In genomic region chr12:52397718-52398510, GRCm38 (mm10) we compare ENCODE assay signal across 14 mouse cellular contexts.
DNase-seq lines count a peak whose midpoint lies in the region; ATAC-seq lines count a peak whose summit lies in the region.
"Had no signal": no experiment of that assay in that cellular context is flagged by ENCODE, and none has a peak within 500 bp of the region (broad histone marks: within the 10 kb centered on the region; RNA-seq: fewer than 3 reads in every experiment).

No protein-coding gene starts in this region.

- H3K27ac ChIP-seq in heart, embryonic 13.5 days (replicated peaks), result peak overlapping the region; percentile 70
- peak overlapping the region; percentile 59; the same call in 1 of the 2 replicates for H3K27ac ChIP-seq in kidney, embryonic 15.5 days

- H3K27me3 ChIP-seq in heart, embryonic 13.5 days (replicated peaks), result no peaks in the 10 kb centered on the region
- H3K27me3 ChIP-seq in kidney, embryonic 15.5 days, result no peaks in the 10 kb centered on the region

- no peak overlapping the region for H3K4me2 ChIP-seq in heart, embryonic 13.5 days
- no peak overlapping the region for H3K4me2 ChIP-seq in kidney, embryonic 15.5 days

- ATAC-seq in heart, embryonic 13.5 days (ENCODE audit: extremely low read depth, insufficient number of reproducible peaks, low FRiP score, low TSS enrichment), result no peak
- no peak; the same call in 1 of the 2 replicates for ATAC-seq in kidney, embryonic 15.5 days (replicated peaks; ENCODE audit: low FRiP score)

- 63% methylated on average over 2 of the region's 2 CpGs for WGBS in heart, embryonic 13.5 days
- WGBS in kidney, embryonic 15.5 days, result 58% methylated on average over 2 of the region's 2 CpGs

- no peak overlapping the region for H3K9ac ChIP-seq in heart, embryonic 13.5 days
- no peak overlapping the region for H3K9ac ChIP-seq in kidney, embryonic 15.5 days

- no peaks in the 10 kb centered on the region for H3K9me3 ChIP-seq in heart, embryonic 13.5 days
- H3K9me3 ChIP-seq in kidney, embryonic 15.5 days (replicated peaks), result no peaks in the 10 kb centered on the region

- H3K4me3 ChIP-seq in heart, embryonic 13.5 days, result no peak overlapping the region
- no peak overlapping the region for H3K4me3 ChIP-seq in kidney, embryonic 15.5 days (replicated peaks)

- peaks cover 49% of the 10 kb centered on the region for H3K4me1 ChIP-seq in heart, embryonic 13.5 days
- peaks cover 12% of the 10 kb centered on the region for H3K4me1 ChIP-seq in kidney, embryonic 15.5 days

- no peak for DNase-seq in heart, postnatal 25 days (ENCODE audit: low spot score)
- peak; percentile 36 for DNase-seq in ES-CJ7 (ENCODE audit: low read depth, low spot score)
- DNase-seq in brain, adult 2 months (ENCODE audit: low read depth, low spot score), result peak; percentile 64
- no peak for DNase-seq in adrenal gland, adult 8-10 months
- no peak for DNase-seq in lung, postnatal 36 days
- no peak for DNase-seq in cerebellum, adult 8-10 months
- DNase-seq: adrenal gland, adult 2 months; cerebellum, adult 9-10 months; gastrocnemius, postnatal 14 days; left cerebral cortex, postnatal 4 days; thymus, adult 18-20 months had no signal

- intact Hi-C loops in heart, postnatal 25 days (cut with DNase I), result loop anchor here (2.0 to 10.0 kb wide), 4 partner anchors 107 to 477 kb away; no protein-coding TSS in a partner anchor

- no peaks in the 10 kb centered on the region for H3K36me3 ChIP-seq in heart, embryonic 13.5 days
- no peaks in the 10 kb centered on the region for H3K36me3 ChIP-seq in kidney, embryonic 15.5 days
- H3K36me3 ChIP-seq: G1E had no signal

Comparison
In these comparisons a context has a peak if more than half of its experiments do, and no peak if none do; other contexts are left out.
1. DNase-seq: peak in ES-CJ7 (single experiment) and brain, adult 2 months (single experiment); none in heart, postnatal 25 days (single experiment), adrenal gland, adult 8-10 months (single experiment), lung, postnatal 36 days (single experiment) and cerebellum, adult 8-10 months (single experiment).